Mouse (Mus musculus): Measurements from ENCODE around the gene Nol10.

GRCm38 (mm10) chr12:17468359-17468758 is 120.1 kb downstream of the Nol10 start:
- TF ChIP-seq GATA1 (IDR thresholded peaks at IDR 0.05; ENCODE audit: borderline replicate concordance, low read length) (no peak), FLI1 (IDR thresholded peaks at IDR 0.05; ENCODE audit: low read length) (no peak)

Data from megakaryocyte, embryonic 14.5 days (primary cell).